Mouse (Mus musculus) hindbrain, embryonic 13.5 days (tissue): ENCODE data around the gene Csrp2. TPM values are rescaled to one million over a fixed set of nuclear protein-coding genes. Genes with fewer than 3 reads are reported as not detected.

Source experiments
- ATAC-seq: fragments of 200-750 bp; cut with Nextera tagmentation; 2 replicates; pipeline ENCODE4 v1.8.0; 2017; ENCODE audit warnings: moderate TSS enrichment; ENCODE audit not compliant: low FRiP score
- H3K27ac ChIP-seq: fragments of 300-500 bp; sonication (generic); 2 replicates; pipeline ENCODE4 v1.5.1; 2015; ENCODE audit warnings: inconsistent platforms, mild to moderate bottlenecking, moderate library complexity
- H3K27me3 ChIP-seq: fragments of 300-500 bp; sonication (generic); 2 replicates; pipeline ENCODE4 v1.6.1; 2015; ENCODE audit warnings: mild to moderate bottlenecking, inconsistent platforms
- H3K36me3 ChIP-seq: fragments of 300-500 bp; sonication (generic); 2 replicates; pipeline ENCODE4 v1.6.1; 2015; ENCODE audit warnings: mild to moderate bottlenecking, inconsistent platforms
- H3K4me1 ChIP-seq: fragments of 300-500 bp; sonication (generic); replicated peaks from 2 replicates; pipeline ENCODE4 v1.6.1; 2015; ENCODE audit warnings: inconsistent platforms
- H3K4me2 ChIP-seq: fragments of 300-500 bp; sonication (generic); 2 replicates; pipeline ENCODE4 v1.6.1; 2015; ENCODE audit warnings: inconsistent platforms, mild to moderate bottlenecking, moderate library complexity
- H3K4me3 ChIP-seq: fragments of 300-500 bp; sonication (generic); 2 replicates; pipeline ENCODE4 v1.5.1; 2015; ENCODE audit warnings: mild to moderate bottlenecking, inconsistent platforms
- H3K9ac ChIP-seq: fragments of 300-500 bp; sonication (generic); 2 replicates; pipeline ENCODE4 v1.6.1; 2015; ENCODE audit warnings: mild to moderate bottlenecking, inconsistent platforms
- H3K9me3 ChIP-seq: fragments of 300-500 bp; sonication (generic); 2 replicates; pipeline ENCODE4 v1.6.1; 2016; ENCODE audit warnings: inconsistent platforms
- WGBS: fragments of 180-500 bp; shearing (Covaris S2); methylation state at CpG from one replicate; pipeline ENCODE4 v1.1.7; 2015; 5-methylcytosine and 5-hydroxymethylcytosine counted together
- polyA plus RNA-seq: library from polyadenylated mRNA; unstranded; fragments of >200 nt; fragmentation: Nextera tagmentation; extraction: Ambion mirVana; gene quantifications from 2 replicates; pipeline ENCODE4 v1.2.1, GENCODE M21; 2015

Gene Csrp2
- polyA plus RNA-seq, result 154 and 156 TPM in 2 replicates

- Histone ChIP-seq H3K9me3 (no peaks in the 10 kb centered on the region), H3K27ac (peak within 1 kb of the TSS; percentile 88), H3K9ac (peak within 1 kb of the TSS; percentile 89), H3K4me1 (peaks cover 40% of the 10 kb centered on the region), H3K27me3 (no peaks in the 10 kb centered on the region; the same call in 1 of the 2 replicates), H3K36me3 (no peaks in the 10 kb centered on the region), H3K4me2 (peak within 1 kb of the TSS; percentile 87), H3K4me3 (peak within 1 kb of the TSS; percentile 66)
- WGBS, result under 1% methylated on average over 67 of the region's 67 CpGs
- ATAC-seq, result peak; percentile 94
Observed at GRCm38 (mm10) chr10:110919531-110920343, at the start of gene Csrp2. TSS of gene Csrp2 (plus strand) at chr10:110919789.

GRCm38 (mm10) chr10:110874853-110875252 is 44.7 kb upstream of the Csrp2 start:
- no peak for ATAC-seq
- no peak overlapping the region for H3K27ac ChIP-seq

DNA sequence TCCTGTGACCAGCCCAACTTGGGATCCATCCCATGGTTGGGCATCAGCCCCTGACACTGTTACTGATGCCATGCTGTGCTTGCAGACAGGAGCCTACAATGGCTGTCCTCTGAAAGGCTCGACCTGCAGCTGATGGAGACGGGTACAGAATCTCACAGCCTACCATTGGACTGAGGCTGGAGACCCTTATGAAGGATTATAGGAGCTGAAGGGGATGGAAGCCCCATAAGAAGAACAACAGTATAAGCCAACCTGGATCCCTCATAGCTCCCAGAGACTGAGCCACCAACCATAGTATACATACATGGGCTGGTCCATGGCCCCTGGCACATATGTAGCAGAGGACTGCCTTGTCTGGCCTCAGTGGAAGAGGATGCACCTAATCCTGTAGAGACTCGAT is 42.6 kb upstream of the Csrp2 start:
- 90% methylated on average over 3 of the region's 3 CpGs for WGBS
- peaks cover 11% of the 10 kb centered on the region for H3K4me1 ChIP-seq
- H3K36me3 ChIP-seq, result no peaks in the 10 kb centered on the region
- H3K9ac ChIP-seq, result no peak overlapping the region
- no peak overlapping the region for H3K27ac ChIP-seq
- H3K9me3 ChIP-seq, result no peaks in the 10 kb centered on the region
- no peak overlapping the region for H3K4me3 ChIP-seq
- H3K27me3 ChIP-seq, result 0 out of 2 replicates have a peak, but pooled peaks cover 4% of the 10 kb centered on the region
- ATAC-seq, result no peak
- H3K4me2 ChIP-seq, result no peak overlapping the region

More at GRCm38 (mm10) chr10:110874853-110875252, 44.7 kb upstream of the Csrp2 start:
- Histone ChIP-seq H3K36me3 (no peaks in the 10 kb centered on the region), H3K4me1 (peaks cover 11% of the 10 kb centered on the region), H3K4me2 (no peak overlapping the region), H3K4me3 (no peak overlapping the region), H3K9ac (no peak overlapping the region), H3K9me3 (no peaks in the 10 kb centered on the region), H3K27me3 (0 out of 2 replicates have a peak, but pooled peaks cover 4% of the 10 kb centered on the region)
- WGBS, result 93% methylated on average over 8 of the region's 8 CpGs

- WGBS, result 83% methylated on average over 8 of the region's 8 CpGs
- no peaks in the 10 kb centered on the region for H3K9me3 ChIP-seq
Observed at GRCm38 (mm10) chr10:110877851-110878250, 41.7 kb upstream of the Csrp2 start.

GRCm38 (mm10) chr10:110878641-110879040 is 40.9 kb upstream of the Csrp2 start:
- 37% methylated on average over 5 of the region's 5 CpGs for WGBS
- no peak for ATAC-seq
- Histone ChIP-seq H3K4me3 (no peak overlapping the region), H3K36me3 (no peaks in the 10 kb centered on the region), H3K4me2 (no peak overlapping the region), H3K27ac (no peak overlapping the region), H3K27me3 (0 out of 2 replicates have a peak, but pooled peaks cover 4% of the 10 kb centered on the region), H3K4me1 (peaks cover 11% of the 10 kb centered on the region), H3K9me3 (no peaks in the 10 kb centered on the region), H3K9ac (no peak overlapping the region)

More at GRCm38 (mm10) chr10:110877851-110878250, 41.7 kb upstream of the Csrp2 start:
- H3K27me3 ChIP-seq, result 0 out of 2 replicates have a peak, but pooled peaks cover 4% of the 10 kb centered on the region
- H3K4me2 ChIP-seq, result no peak overlapping the region
- H3K36me3 ChIP-seq, result no peaks in the 10 kb centered on the region
- H3K4me1 ChIP-seq, result peaks cover 11% of the 10 kb centered on the region
- H3K4me3 ChIP-seq, result no peak overlapping the region
- H3K27ac ChIP-seq, result no peak overlapping the region
- H3K9ac ChIP-seq, result no peak overlapping the region
- no peak for ATAC-seq

DNA sequence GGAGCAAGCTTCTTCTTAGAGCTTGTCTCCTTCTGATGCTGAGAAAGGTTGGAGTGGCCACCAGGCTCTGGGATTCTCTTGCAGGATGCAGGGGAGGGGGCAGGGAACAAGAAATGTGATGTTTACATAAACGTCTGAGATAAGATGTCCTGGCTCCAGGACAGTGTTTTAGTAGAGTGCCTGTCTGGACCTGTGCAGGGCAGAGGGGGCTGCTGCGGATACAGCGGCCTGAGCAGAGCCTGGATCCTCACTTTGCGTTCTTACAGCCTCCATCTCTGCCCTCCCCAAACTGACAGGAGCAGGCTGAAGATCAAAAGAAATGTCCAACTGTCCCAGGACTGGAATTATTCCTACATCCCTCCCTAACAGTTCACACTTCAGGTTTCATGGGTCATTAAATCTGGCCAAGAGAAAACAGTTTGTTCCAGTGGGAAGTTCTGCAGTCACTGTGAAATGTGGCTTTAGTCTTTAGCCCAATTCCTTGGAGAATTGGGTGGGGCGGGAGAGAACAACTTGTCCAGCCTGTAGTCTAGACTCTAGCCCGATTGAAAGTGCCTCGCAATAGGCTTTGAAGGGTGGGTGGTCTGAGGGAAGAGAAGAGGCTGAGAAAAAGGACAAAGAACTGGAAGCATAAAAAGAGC is 40.0 kb upstream of the Csrp2 start:
- Histone ChIP-seq H3K4me2 (no peak overlapping the region), H3K4me1 (peaks cover 11% of the 10 kb centered on the region), H3K9ac (no peak overlapping the region), H3K36me3 (no peaks in the 10 kb centered on the region), H3K27me3 (0 out of 2 replicates have a peak, but pooled peaks cover 4% of the 10 kb centered on the region), H3K9me3 (no peaks in the 10 kb centered on the region), H3K4me3 (no peak overlapping the region), H3K27ac (no peak overlapping the region)
- ATAC-seq, result no peak
- 25% methylated on average over 7 of the region's 7 CpGs for WGBS

GRCm38 (mm10) chr10:110881346-110881745 is 38.2 kb upstream of the Csrp2 start:
- H3K27ac ChIP-seq, result no peak overlapping the region
- H3K36me3 ChIP-seq, result no peaks in the 10 kb centered on the region
- H3K27me3 ChIP-seq, result 0 out of 2 replicates have a peak, but pooled peaks cover 4% of the 10 kb centered on the region
- H3K4me3 ChIP-seq, result no peak overlapping the region
- no peak overlapping the region for H3K4me2 ChIP-seq
- peaks cover 11% of the 10 kb centered on the region for H3K4me1 ChIP-seq
- no peak for ATAC-seq
- WGBS, result 65% methylated on average over 7 of the region's 7 CpGs
- no peaks in the 10 kb centered on the region for H3K9me3 ChIP-seq
- H3K9ac ChIP-seq, result no peak overlapping the region

GRCm38 (mm10) chr10:110882701-110883100 is 36.9 kb upstream of the Csrp2 start:
- peaks cover 11% of the 10 kb centered on the region for H3K4me1 ChIP-seq
- no peaks in the 10 kb centered on the region for H3K9me3 ChIP-seq
- H3K27ac ChIP-seq, result no peak overlapping the region
- no peak overlapping the region for H3K4me3 ChIP-seq
- H3K27me3 ChIP-seq, result 0 out of 2 replicates have a peak, but pooled peaks cover 3% of the 10 kb centered on the region
- no peak for ATAC-seq
- no peak overlapping the region for H3K4me2 ChIP-seq
- H3K9ac ChIP-seq, result no peak overlapping the region
- no peaks in the 10 kb centered on the region for H3K36me3 ChIP-seq

- H3K4me1 ChIP-seq, result no peaks in the 10 kb centered on the region
- no peak overlapping the region for H3K27ac ChIP-seq
- H3K4me2 ChIP-seq, result no peak overlapping the region
- 78% methylated on average over 7 of the region's 7 CpGs for WGBS
- H3K27me3 ChIP-seq, result no peaks in the 10 kb centered on the region
- H3K9ac ChIP-seq, result no peak overlapping the region
- H3K9me3 ChIP-seq, result no peaks in the 10 kb centered on the region
- no peaks in the 10 kb centered on the region for H3K36me3 ChIP-seq
- H3K4me3 ChIP-seq, result no peak overlapping the region
- no peak for ATAC-seq
Observed at GRCm38 (mm10) chr10:110890656-110891272, 28.8 kb upstream of the Csrp2 start.

- H3K9ac ChIP-seq, result no peak overlapping the region
- no peak for ATAC-seq
- H3K4me3 ChIP-seq, result no peak overlapping the region
- H3K9me3 ChIP-seq, result no peaks in the 10 kb centered on the region
- no peaks in the 10 kb centered on the region for H3K27me3 ChIP-seq
- 78% methylated on average over 13 of the region's 13 CpGs for WGBS
- no peaks in the 10 kb centered on the region for H3K36me3 ChIP-seq
- no peak overlapping the region for H3K4me2 ChIP-seq
- H3K27ac ChIP-seq, result no peak overlapping the region
- H3K4me1 ChIP-seq, result no peaks in the 10 kb centered on the region
Observed at GRCm38 (mm10) chr10:110899744-110900501, 19.7 kb upstream of the Csrp2 start.

GRCm38 (mm10) chr10:110903862-110904261 is 15.7 kb upstream of the Csrp2 start:
- Histone ChIP-seq H3K9me3 (no peaks in the 10 kb centered on the region), H3K4me2 (no peak overlapping the region), H3K4me3 (no peak overlapping the region), H3K9ac (no peak overlapping the region), H3K4me1 (no peaks in the 10 kb centered on the region), H3K27me3 (no peaks in the 10 kb centered on the region), H3K27ac (no peak overlapping the region), H3K36me3 (no peaks in the 10 kb centered on the region)
- no peak for ATAC-seq
- WGBS, result 95% methylated on average over 3 of the region's 3 CpGs
